Mouse (Mus musculus) neural tube, embryonic 13.5 days (tissue): Measurements from ENCODE around the gene Dgkb. TPM values are rescaled to one million over a fixed set of nuclear protein-coding genes. Genes with fewer than 3 reads are reported as not detected.

Experiments used
- ATAC-seq: fragments of 200-750 bp; cut with Nextera tagmentation; 2 replicates; pipeline ENCODE4 v1.8.0; 2017; ENCODE audit warnings: low read depth, mild to moderate bottlenecking, moderate TSS enrichment, moderate library complexity
- H3K27ac ChIP-seq: fragments of 300-500 bp; sonication (generic); replicated peaks from 2 replicates; pipeline ENCODE4 v1.5.1; 2015; ENCODE audit warnings: moderate library complexity, mild to moderate bottlenecking, inconsistent platforms
- H3K27me3 ChIP-seq: fragments of 300-500 bp; sonication (generic); 2 replicates; pipeline ENCODE4 v1.6.1; 2015; ENCODE audit warnings: mild to moderate bottlenecking, inconsistent platforms
- H3K36me3 ChIP-seq: fragments of 300-500 bp; sonication (generic); 2 replicates; pipeline ENCODE4 v1.6.1; 2015; ENCODE audit warnings: mild to moderate bottlenecking, inconsistent platforms
- H3K4me1 ChIP-seq: fragments of 300-500 bp; sonication (generic); replicated peaks from 2 replicates; pipeline ENCODE4 v1.6.1; 2015; ENCODE audit warnings: inconsistent platforms
- H3K4me2 ChIP-seq: fragments of 300-500 bp; sonication (generic); 2 replicates; pipeline ENCODE4 v1.6.1; 2015; ENCODE audit warnings: inconsistent platforms, mild to moderate bottlenecking, moderate library complexity
- H3K4me3 ChIP-seq: fragments of 300-500 bp; sonication (generic); 2 replicates; pipeline ENCODE4 v1.5.1; 2015; ENCODE audit warnings: mild to moderate bottlenecking, inconsistent platforms
- H3K9ac ChIP-seq: fragments of 300-500 bp; sonication (generic); 2 replicates; pipeline ENCODE4 v1.6.1; 2015; ENCODE audit warnings: moderate library complexity, mild to moderate bottlenecking, inconsistent platforms
- H3K9me3 ChIP-seq: fragments of 300-500 bp; sonication (generic); 2 replicates; pipeline ENCODE4 v1.6.1; 2016; ENCODE audit warnings: inconsistent platforms
- WGBS: fragments of 180-500 bp; shearing (Covaris S2); methylation state at CpG from one replicate; pipeline ENCODE4 v1.1.7; 2015; 5-methylcytosine and 5-hydroxymethylcytosine counted together
- polyA plus RNA-seq: library from polyadenylated mRNA; unstranded; fragments of >200 nt; fragmentation: Nextera tagmentation; extraction: Ambion mirVana; gene quantifications from 2 replicates; pipeline ENCODE4 v1.2.1, GENCODE M21; 2015

Gene Dgkb
- polyA plus RNA-seq, 1 experiment from 2014 or later: 5.0 TPM

DNA sequence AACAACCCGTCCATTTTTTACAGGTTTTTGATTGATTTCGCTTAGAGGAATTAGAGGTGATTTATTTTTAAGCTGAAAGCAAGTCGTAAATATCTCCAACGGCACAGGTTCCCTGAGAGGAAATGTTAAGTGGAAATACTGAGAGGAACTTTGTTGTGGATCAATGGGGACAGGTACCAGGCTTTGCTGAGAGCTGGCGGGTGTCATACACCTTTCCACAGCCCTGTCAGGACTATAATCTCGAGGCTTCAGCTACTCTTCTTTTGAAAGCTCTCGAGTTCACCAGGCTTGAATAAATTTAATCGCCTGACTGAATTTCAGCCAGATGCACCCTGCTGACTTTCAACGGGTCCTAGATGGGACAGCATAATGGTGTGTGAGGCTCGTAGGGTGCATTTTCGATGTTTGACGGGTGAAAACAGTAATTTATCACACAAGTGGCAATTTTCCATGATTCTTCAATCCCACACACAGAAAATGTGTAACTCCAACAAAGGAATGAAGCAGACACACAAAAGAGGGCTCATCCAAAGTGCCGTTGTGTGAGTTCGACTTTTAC lies 580.3 kb downstream of the Dgkb start:
- H3K9ac ChIP-seq: no peak overlapping the region
- no peak overlapping the region for H3K4me3 ChIP-seq
- 52% methylated on average over 14 of the region's 14 CpGs for WGBS
- peaks cover 7% of the 10 kb centered on the region for H3K4me1 ChIP-seq
- no peak for ATAC-seq
- no peaks in the 10 kb centered on the region for H3K36me3 ChIP-seq
- no peaks in the 10 kb centered on the region for H3K27me3 ChIP-seq
- no peak overlapping the region for H3K4me2 ChIP-seq
- H3K9me3 ChIP-seq: no peaks in the 10 kb centered on the region
- H3K27ac ChIP-seq: no peak overlapping the region

DNA sequence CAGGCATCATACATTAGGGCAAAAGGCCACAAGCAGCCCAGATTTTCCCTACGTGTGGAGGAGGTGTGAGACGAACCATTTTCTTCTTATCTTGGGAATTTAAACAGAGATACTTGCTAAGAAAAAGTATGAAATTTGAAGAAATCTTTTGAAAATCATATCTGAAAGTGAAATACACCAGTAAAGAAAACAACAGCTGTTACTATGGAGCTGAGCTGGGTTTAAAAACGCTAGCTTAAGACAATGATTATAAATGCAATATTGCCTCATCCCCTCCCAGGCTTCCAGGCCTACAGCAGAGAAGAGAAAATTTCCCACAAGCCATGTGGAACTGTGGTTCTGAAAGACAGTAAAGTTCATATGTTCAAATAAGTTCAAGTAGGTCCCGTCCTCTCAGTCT lies 582.6 kb downstream of the Dgkb start:
- WGBS: 89% methylated on average over 4 of the region's 4 CpGs
- Histone ChIP-seq H3K4me1 (peaks cover 7% of the 10 kb centered on the region), H3K4me3 (no peak overlapping the region), H3K36me3 (no peaks in the 10 kb centered on the region), H3K27me3 (no peaks in the 10 kb centered on the region), H3K9me3 (no peaks in the 10 kb centered on the region), H3K4me2 (no peak overlapping the region), H3K9ac (no peak overlapping the region), H3K27ac (no peak overlapping the region)
- ATAC-seq: no peak

- ATAC-seq: 0 out of 2 replicates have a peak, but pooled peaks have one; percentile 19
- Histone ChIP-seq H3K4me3 (no peak overlapping the region), H3K9me3 (no peaks in the 10 kb centered on the region), H3K27me3 (0 out of 2 replicates have a peak, but pooled peaks cover 4% of the 10 kb centered on the region), H3K4me1 (peaks cover 10% of the 10 kb centered on the region; the same call in 1 of the 2 replicates), H3K36me3 (no peaks in the 10 kb centered on the region), H3K9ac (no peak overlapping the region), H3K27ac (no peak overlapping the region), H3K4me2 (no peak overlapping the region)
- WGBS: 48% methylated on average over 10 of the region's 10 CpGs
These were observed 618.0 kb downstream of the Dgkb start for GRCm38 (mm10) chr12:38435364-38436130.

DNA sequence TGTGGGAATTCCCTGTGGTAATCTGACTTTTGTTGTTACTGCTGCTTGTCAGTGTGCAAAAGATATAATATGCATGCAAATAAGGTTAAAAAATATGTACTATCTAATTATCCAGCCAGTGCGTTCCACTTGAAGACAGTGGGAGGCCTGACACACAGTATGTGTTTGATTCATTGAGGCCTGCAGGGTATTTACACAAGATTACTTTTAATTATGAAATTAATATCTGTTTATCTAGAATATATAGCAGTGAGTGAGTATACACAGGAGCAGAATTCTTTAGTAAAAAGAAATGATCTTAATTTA lies 618.6 kb downstream of the Dgkb start:
- Histone ChIP-seq H3K4me1 (peaks cover 10% of the 10 kb centered on the region; the same call in 1 of the 2 replicates), H3K9me3 (no peaks in the 10 kb centered on the region), H3K27ac (no peak overlapping the region), H3K4me2 (no peak overlapping the region), H3K36me3 (no peaks in the 10 kb centered on the region), H3K4me3 (no peak overlapping the region), H3K9ac (no peak overlapping the region), H3K27me3 (0 out of 2 replicates have a peak, but pooled peaks cover 4% of the 10 kb centered on the region)
- 20% methylated on average over 1 of the region's 1 CpGs for WGBS
- peak; percentile 56 for ATAC-seq

DNA sequence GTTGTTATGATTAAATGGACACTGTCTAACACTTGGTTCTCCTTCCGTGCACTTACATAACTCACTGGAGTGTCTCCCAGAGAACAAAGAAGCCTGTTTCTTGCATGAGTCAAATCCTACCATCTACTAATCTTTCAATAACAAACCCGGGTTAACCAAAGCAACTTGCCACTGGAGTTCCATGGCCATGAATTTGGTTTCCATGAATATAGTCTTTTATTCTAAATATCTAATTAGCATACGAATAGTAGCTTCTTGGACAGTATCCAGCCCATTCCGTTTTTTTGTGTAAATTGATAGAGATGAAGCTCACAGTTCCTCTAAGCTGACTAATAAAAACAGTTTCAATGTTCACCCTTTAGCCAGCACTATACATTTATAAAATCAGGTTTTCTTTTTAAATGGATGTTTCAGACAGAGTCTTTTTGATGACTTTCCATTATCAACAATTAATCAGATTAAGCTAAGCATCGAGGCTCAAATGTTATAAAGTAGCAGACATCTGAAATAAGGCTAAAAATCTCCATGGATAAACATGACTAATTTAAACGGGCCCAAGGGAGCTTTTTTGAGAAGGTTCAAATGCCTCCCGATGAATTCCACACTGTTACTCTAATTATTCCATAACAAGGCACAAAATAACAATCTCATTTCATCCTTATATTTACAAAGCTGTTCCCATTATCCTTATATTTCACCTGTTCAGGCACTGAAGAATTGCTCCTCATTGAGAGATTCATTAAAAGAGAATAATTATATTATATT lies 633.0 kb downstream of the Dgkb start:
- ATAC-seq: peak; percentile 56
- no peaks in the 10 kb centered on the region for H3K9me3 ChIP-seq
- H3K9ac ChIP-seq: no peak overlapping the region
- H3K27me3 ChIP-seq: no peaks in the 10 kb centered on the region
- WGBS: 29% methylated on average over 7 of the region's 7 CpGs
- no peak overlapping the region for H3K27ac ChIP-seq
- no peak overlapping the region for H3K4me2 ChIP-seq
- no peaks in the 10 kb centered on the region for H3K36me3 ChIP-seq
- no peaks in the 10 kb centered on the region for H3K4me1 ChIP-seq
- H3K4me3 ChIP-seq: no peak overlapping the region

DNA sequence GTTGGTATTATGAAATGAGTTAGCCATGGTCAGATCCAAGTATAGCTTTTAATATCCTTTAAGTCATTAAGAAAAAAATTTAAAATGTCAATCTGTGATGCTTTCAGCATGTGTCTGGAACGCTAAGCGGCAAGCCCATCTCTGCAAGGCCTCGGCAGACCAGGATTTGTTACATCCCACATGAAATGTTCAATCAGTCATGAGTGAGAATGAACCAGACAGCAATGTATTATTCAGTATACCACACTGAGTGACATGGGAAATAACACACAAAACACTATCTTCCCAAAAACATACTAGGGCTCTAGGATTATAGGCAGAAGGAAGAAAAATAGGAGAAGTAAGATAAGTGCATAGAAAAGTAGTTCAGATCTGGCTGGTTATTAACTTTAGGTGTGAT lies 634.2 kb downstream of the Dgkb start:
- no peaks in the 10 kb centered on the region for H3K9me3 ChIP-seq
- no peak overlapping the region for H3K4me2 ChIP-seq
- ATAC-seq: no peak

DNA sequence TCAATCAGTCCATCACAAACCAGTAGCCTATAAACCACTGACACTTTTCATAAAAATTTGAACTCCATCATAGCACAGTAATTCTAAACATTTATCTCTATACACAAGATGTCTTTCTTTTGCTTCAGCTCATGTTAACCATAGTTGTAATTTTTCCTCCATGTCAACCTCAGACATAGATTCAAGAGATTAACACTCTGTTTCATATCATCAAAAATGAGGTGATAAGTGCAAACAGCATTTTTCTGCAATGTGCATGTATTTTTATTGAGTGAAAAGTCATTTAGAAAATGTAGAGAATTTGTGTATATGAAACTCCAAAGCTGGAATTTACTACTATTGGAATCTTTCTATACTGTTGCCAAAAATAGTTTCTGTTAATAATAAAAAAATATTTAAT lies 650.7 kb downstream of the Dgkb start:
- no peak overlapping the region for H3K9ac ChIP-seq

More for the DNA sequence above, 634.2 kb downstream of the Dgkb start:
- Histone ChIP-seq H3K36me3 (no peaks in the 10 kb centered on the region), H3K4me3 (no peak overlapping the region), H3K9ac (no peak overlapping the region), H3K27me3 (no peaks in the 10 kb centered on the region), H3K4me1 (no peaks in the 10 kb centered on the region), H3K27ac (no peak overlapping the region)
- WGBS: 65% methylated on average over 3 of the region's 3 CpGs

DNA sequence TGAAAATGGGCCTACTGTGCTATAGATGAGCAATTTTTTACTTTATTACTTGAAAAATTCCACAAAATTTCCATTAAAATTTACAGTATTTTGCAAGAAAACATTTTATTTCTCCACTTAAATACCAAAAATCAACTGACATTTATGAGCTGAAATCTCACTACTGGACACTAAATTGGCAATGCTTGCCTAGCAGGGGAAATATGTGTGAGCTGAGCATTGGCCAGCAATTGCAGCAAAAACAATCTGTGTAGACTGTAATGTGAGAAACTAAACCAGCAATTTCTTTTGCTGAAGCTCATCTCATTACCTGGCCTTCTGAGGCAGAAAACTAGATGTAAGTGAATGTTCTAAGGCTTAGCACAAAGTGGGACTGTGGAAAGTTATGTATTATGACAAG lies 651.1 kb downstream of the Dgkb start:
- Histone ChIP-seq H3K27me3 (no peaks in the 10 kb centered on the region), H3K9me3 (no peaks in the 10 kb centered on the region), H3K4me2 (no peak overlapping the region), H3K4me1 (no peaks in the 10 kb centered on the region), H3K9ac (no peak overlapping the region), H3K27ac (no peak overlapping the region), H3K4me3 (no peak overlapping the region), H3K36me3 (no peaks in the 10 kb centered on the region)
- ATAC-seq: no peak

More for the DNA sequence above, 650.7 kb downstream of the Dgkb start:
- Histone ChIP-seq H3K36me3 (no peaks in the 10 kb centered on the region), H3K27ac (no peak overlapping the region), H3K4me2 (no peak overlapping the region), H3K4me3 (no peak overlapping the region), H3K9me3 (no peaks in the 10 kb centered on the region), H3K27me3 (no peaks in the 10 kb centered on the region), H3K4me1 (no peaks in the 10 kb centered on the region)
- ATAC-seq: no peak

DNA sequence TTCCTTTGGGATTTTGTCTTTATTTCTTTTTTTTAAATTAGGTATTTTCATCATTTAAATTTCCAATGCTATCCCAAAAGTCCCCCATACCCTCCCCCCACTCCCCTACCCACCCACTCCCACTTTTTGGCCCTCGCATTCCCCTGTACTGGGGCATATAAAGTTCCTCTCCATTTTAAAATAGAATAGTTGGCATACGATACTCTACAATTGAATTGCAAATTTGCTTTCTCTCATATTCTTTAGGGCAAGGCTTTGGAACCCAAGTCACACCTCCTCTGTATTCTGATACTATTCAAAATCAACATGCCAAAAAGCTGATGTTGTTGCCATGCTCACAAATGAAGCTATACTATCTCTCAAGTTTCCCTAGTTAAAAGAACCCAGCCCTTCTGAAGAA lies 679.7 kb downstream of the Dgkb start:
- Histone ChIP-seq H3K27me3 (no peaks in the 10 kb centered on the region), H3K9me3 (no peaks in the 10 kb centered on the region), H3K27ac (no peak overlapping the region), H3K4me1 (no peaks in the 10 kb centered on the region), H3K4me3 (no peak overlapping the region), H3K4me2 (no peak overlapping the region), H3K9ac (no peak overlapping the region), H3K36me3 (no peaks in the 10 kb centered on the region)
- WGBS: 56% methylated on average over 2 of the region's 2 CpGs
- ATAC-seq: no peak

GRCm38 (mm10) chr12:38500931-38501330 lies 683.4 kb downstream of the Dgkb start:
- 27% methylated on average over 3 of the region's 3 CpGs for WGBS
- no peak overlapping the region for H3K27ac ChIP-seq
- H3K9me3 ChIP-seq: no peaks in the 10 kb centered on the region
- H3K36me3 ChIP-seq: no peaks in the 10 kb centered on the region
- H3K4me2 ChIP-seq: no peak overlapping the region
- no peak for ATAC-seq
- no peak overlapping the region for H3K4me3 ChIP-seq
- no peaks in the 10 kb centered on the region for H3K27me3 ChIP-seq
- H3K4me1 ChIP-seq: no peaks in the 10 kb centered on the region
- H3K9ac ChIP-seq: no peak overlapping the region

GRCm38 (mm10) chr12:38508195-38508594 lies 690.7 kb downstream of the Dgkb start:
- no peaks in the 10 kb centered on the region for H3K36me3 ChIP-seq
- no peak overlapping the region for H3K9ac ChIP-seq
- no peaks in the 10 kb centered on the region for H3K27me3 ChIP-seq
- H3K4me1 ChIP-seq: no peaks in the 10 kb centered on the region
- H3K4me3 ChIP-seq: no peak overlapping the region
- ATAC-seq: no peak
- no peaks in the 10 kb centered on the region for H3K9me3 ChIP-seq
- H3K27ac ChIP-seq: no peak overlapping the region
- H3K4me2 ChIP-seq: no peak overlapping the region
- 17% methylated on average over 1 of the region's 1 CpGs for WGBS

DNA sequence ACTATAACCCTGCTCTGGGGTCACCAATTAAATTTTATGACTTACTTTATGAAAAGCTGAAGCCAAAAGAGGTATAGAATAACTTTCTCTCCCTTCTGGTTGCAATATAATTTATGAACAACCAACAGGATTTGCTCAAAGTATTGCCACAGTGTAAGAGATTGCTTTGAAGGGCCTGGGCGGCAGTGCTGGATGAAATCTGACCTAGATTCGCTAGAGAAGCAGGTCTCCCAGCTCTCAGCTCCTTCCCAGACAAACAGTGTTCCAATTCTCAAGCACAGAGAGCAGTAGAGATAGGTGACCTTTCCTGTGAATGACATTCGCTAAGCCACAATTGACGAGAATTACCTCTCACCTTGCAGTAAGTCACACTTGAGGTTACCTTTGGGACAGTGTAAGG lies 727.9 kb downstream of the Dgkb start:
- no peaks in the 10 kb centered on the region for H3K36me3 ChIP-seq
- no peak for ATAC-seq
- no peaks in the 10 kb centered on the region for H3K9me3 ChIP-seq
- no peak overlapping the region for H3K27ac ChIP-seq
- H3K4me2 ChIP-seq: no peak overlapping the region
- H3K4me3 ChIP-seq: no peak overlapping the region
- H3K27me3 ChIP-seq: no peaks in the 10 kb centered on the region
- H3K4me1 ChIP-seq: no peaks in the 10 kb centered on the region
- WGBS: 75% methylated on average over 4 of the region's 4 CpGs
- no peak overlapping the region for H3K9ac ChIP-seq
